Mouse (Mus musculus): Measurements from ENCODE around the gene C1qtnf7. TPM values are rescaled to one million over a fixed set of nuclear protein-coding genes. Genes with fewer than 3 reads are reported as not detected.

C1qtnf7 gene
- polyA plus RNA-seq, 2 experiments = 5.0 to 9.3 TPM

GRCm38 (mm10) chr5:43585406-43586245 lies 70.3 kb downstream of the C1qtnf7 start:
- Histone ChIP-seq H3K4me2 (replicated peaks; ENCODE audit: low read depth, low read length, severe bottlenecking) (no peak overlapping the region), H3K4me3 (replicated peaks; ENCODE audit: low read length) (no peak overlapping the region), H3K36me3 (ENCODE audit: control insufficient read depth, insufficient read depth, low read length) (no peaks in the 10 kb centered on the region), H3K9ac (ENCODE audit: low read depth, low read length, severe bottlenecking) (no peak overlapping the region), H3K27ac (replicated peaks; ENCODE audit: low read depth, low read length) (no peak overlapping the region), H3K4me1 (ENCODE audit: control insufficient read depth, insufficient read depth, low read length) (peaks cover 17% of the 10 kb centered on the region), H3K9me3 (ENCODE audit: control insufficient read depth, low read length) (no peaks in the 10 kb centered on the region), H3K27me3 (ENCODE audit: control insufficient read depth, insufficient read depth, low read length) (no peaks in the 10 kb centered on the region)
- ATAC-seq (ENCODE audit: low FRiP score, low read depth) (no peak), DNase-seq (ENCODE audit: low spot score) (peak; percentile 36)
- 35% methylated on average over 11 of the region's 11 CpGs for whole genome bisulfite sequencing
- no peak for TF ChIP-seq POLR2A (IDR thresholded peaks at IDR 0.05; ENCODE audit: borderline replicate concordance, extremely low read depth, insufficient read depth, insufficient read length)

GRCm38 (mm10) chr5:43588791-43589439 lies 73.6 kb downstream of the C1qtnf7 start:
- no peaks in the 10 kb centered on the region for H3K9me3 ChIP-seq (ENCODE audit: control insufficient read depth, low read length)
- no peak overlapping the region for H3K4me3 ChIP-seq (replicated peaks; ENCODE audit: low read length)
- H3K27me3 ChIP-seq (ENCODE audit: control insufficient read depth, insufficient read depth, low read length) = no peaks in the 10 kb centered on the region
- H3K9ac ChIP-seq (ENCODE audit: low read depth, low read length, severe bottlenecking) = no peak overlapping the region
- peak; percentile 70 for ATAC-seq (ENCODE audit: low FRiP score, low read depth)
- no peaks in the 10 kb centered on the region for H3K36me3 ChIP-seq (ENCODE audit: control insufficient read depth, insufficient read depth, low read length)
- no peak overlapping the region for H3K27ac ChIP-seq (replicated peaks; ENCODE audit: low read depth, low read length)
- WGBS = 72% methylated on average over 5 of the region's 5 CpGs
- TF ChIP-seq POLR2A (IDR thresholded peaks at IDR 0.05; ENCODE audit: borderline replicate concordance, extremely low read depth, insufficient read depth, insufficient read length) = no peak
- no peak overlapping the region for H3K4me2 ChIP-seq (replicated peaks; ENCODE audit: low read depth, low read length, severe bottlenecking)
- peaks cover 14% of the 10 kb centered on the region for H3K4me1 ChIP-seq (ENCODE audit: control insufficient read depth, insufficient read depth, low read length)
- DNase-seq (ENCODE audit: low spot score) = peak; percentile 75

- Histone ChIP-seq H3K27me3 (ENCODE audit: control insufficient read depth, insufficient read depth, low read length) (no peaks in the 10 kb centered on the region), H3K27ac (replicated peaks; ENCODE audit: low read depth, low read length) (no peak overlapping the region), H3K9ac (ENCODE audit: low read depth, low read length, severe bottlenecking) (no peak overlapping the region), H3K4me2 (replicated peaks; ENCODE audit: low read depth, low read length, severe bottlenecking) (no peak overlapping the region), H3K9me3 (ENCODE audit: control insufficient read depth, low read length) (no peaks in the 10 kb centered on the region), H3K4me1 (ENCODE audit: control insufficient read depth, insufficient read depth, low read length) (0 out of 2 replicates have a peak, but pooled peaks cover 9% of the 10 kb centered on the region), H3K36me3 (ENCODE audit: control insufficient read depth, insufficient read depth, low read length) (no peaks in the 10 kb centered on the region), H3K4me3 (replicated peaks; ENCODE audit: low read length) (no peak overlapping the region)
- TF ChIP-seq POLR2A (IDR thresholded peaks at IDR 0.05; ENCODE audit: borderline replicate concordance, extremely low read depth, insufficient read depth, insufficient read length) = no peak
- ATAC-seq (ENCODE audit: low FRiP score, low read depth) = no peak
- no peak for DNase-seq (ENCODE audit: low spot score)
- 42% methylated on average over 2 of the region's 2 CpGs for WGBS
Measured at GRCm38 (mm10) chr5:43589440-43589830, 74.1 kb downstream of the C1qtnf7 start.

- DNase-seq (ENCODE audit: low spot score) (no peak), ATAC-seq (ENCODE audit: low FRiP score, low read depth) (no peak)
- Histone ChIP-seq H3K4me2 (replicated peaks; ENCODE audit: low read depth, low read length, severe bottlenecking) (no peak overlapping the region), H3K36me3 (ENCODE audit: control insufficient read depth, insufficient read depth, low read length) (no peaks in the 10 kb centered on the region), H3K9me3 (ENCODE audit: control insufficient read depth, low read length) (no peaks in the 10 kb centered on the region), H3K27me3 (ENCODE audit: control insufficient read depth, insufficient read depth, low read length) (no peaks in the 10 kb centered on the region), H3K27ac (replicated peaks; ENCODE audit: low read depth, low read length) (no peak overlapping the region), H3K9ac (ENCODE audit: low read depth, low read length, severe bottlenecking) (no peak overlapping the region), H3K4me3 (replicated peaks; ENCODE audit: low read length) (no peak overlapping the region), H3K4me1 (ENCODE audit: control insufficient read depth, insufficient read depth, low read length) (0 out of 2 replicates have a peak, but pooled peaks cover 3% of the 10 kb centered on the region)
- WGBS = 85% methylated on average over 2 of the region's 2 CpGs
- no peak for TF ChIP-seq POLR2A (IDR thresholded peaks at IDR 0.05; ENCODE audit: borderline replicate concordance, extremely low read depth, insufficient read depth, insufficient read length)
Measured at GRCm38 (mm10) chr5:43590311-43590731, 75.0 kb downstream of the C1qtnf7 start.

- Histone ChIP-seq H3K9ac (ENCODE audit: low read depth, low read length, severe bottlenecking) (no peak overlapping the region), H3K27ac (replicated peaks; ENCODE audit: low read depth, low read length) (no peak overlapping the region), H3K4me2 (replicated peaks; ENCODE audit: low read depth, low read length, severe bottlenecking) (no peak overlapping the region), H3K4me3 (replicated peaks; ENCODE audit: low read length) (no peak overlapping the region), H3K9me3 (ENCODE audit: control insufficient read depth, low read length) (no peaks in the 10 kb centered on the region), H3K4me1 (ENCODE audit: control insufficient read depth, insufficient read depth, low read length) (no peaks in the 10 kb centered on the region), H3K36me3 (ENCODE audit: control insufficient read depth, insufficient read depth, low read length) (no peaks in the 10 kb centered on the region), H3K27me3 (ENCODE audit: control insufficient read depth, insufficient read depth, low read length) (no peaks in the 10 kb centered on the region)
- WGBS = 81% methylated on average over 8 of the region's 8 CpGs
- no peak for TF ChIP-seq POLR2A (IDR thresholded peaks at IDR 0.05; ENCODE audit: borderline replicate concordance, extremely low read depth, insufficient read depth, insufficient read length)
- DNase-seq (ENCODE audit: low spot score) = no peak
- no peak for ATAC-seq (ENCODE audit: low FRiP score, low read depth)
Measured at GRCm38 (mm10) chr5:43601601-43602000, 86.3 kb downstream of the C1qtnf7 start.
